Mouse (Mus musculus) kidney, embryonic 15.5 days (tissue): ENCODE measurements around the gene Camkmt. TPM values are rescaled to one million over a fixed set of nuclear protein-coding genes. Genes with fewer than 3 reads are reported as not detected.

ENCODE experiments used
- ATAC-seq: fragments of 200-750 bp; cut with Nextera tagmentation; replicated peaks from 2 replicates; pipeline ENCODE4 v1.8.0; 2017; ENCODE audit warnings: moderate TSS enrichment; ENCODE audit not compliant: low FRiP score
- H3K27ac ChIP-seq: fragments of 300-500 bp; sonication (generic); 2 replicates; pipeline ENCODE4 v1.5.1; 2015; ENCODE audit warnings: mild to moderate bottlenecking, inconsistent platforms
- H3K27me3 ChIP-seq: fragments of 300-500 bp; sonication (generic); 2 replicates; pipeline ENCODE4 v1.6.1; 2015; ENCODE audit warnings: inconsistent platforms
- H3K36me3 ChIP-seq: fragments of 300-500 bp; sonication (generic); 2 replicates; pipeline ENCODE4 v1.6.1; 2015; ENCODE audit warnings: inconsistent platforms
- H3K4me1 ChIP-seq: fragments of 300-500 bp; sonication (generic); 2 replicates; pipeline ENCODE4 v1.6.1; 2015; ENCODE audit warnings: inconsistent platforms
- H3K4me2 ChIP-seq: fragments of 300-500 bp; sonication (generic); 2 replicates; pipeline ENCODE4 v1.6.1; 2015; ENCODE audit warnings: moderate library complexity, mild to moderate bottlenecking, inconsistent platforms
- H3K4me3 ChIP-seq: fragments of 300-500 bp; sonication (generic); replicated peaks from 2 replicates; pipeline ENCODE4 v1.5.1; 2015; ENCODE audit warnings: mild to moderate bottlenecking, inconsistent platforms
- H3K9ac ChIP-seq: fragments of 300-500 bp; sonication (generic); 2 replicates; pipeline ENCODE4 v1.6.1; 2015; ENCODE audit warnings: mild to moderate bottlenecking, inconsistent platforms
- H3K9me3 ChIP-seq: fragments of 300-500 bp; sonication (generic); replicated peaks from 2 replicates; pipeline ENCODE4 v1.6.1; 2016; ENCODE audit warnings: inconsistent platforms
- WGBS: fragments of 180-500 bp; shearing (Covaris S2); methylation state at CpG from one replicate; pipeline ENCODE4 v1.1.7; 2015; ENCODE audit warnings: mixed read lengths; 5-methylcytosine and 5-hydroxymethylcytosine counted together
- polyA plus RNA-seq: library from polyadenylated mRNA; unstranded; fragments of >200 nt; fragmentation: Nextera tagmentation; extraction: Ambion mirVana; gene quantifications from 2 replicates; pipeline ENCODE4 v1.2.1, GENCODE M21; 2015

The Camkmt gene
- polyA plus RNA-seq, 1 experiment from 2014 or later = 13.8 TPM

DNA sequence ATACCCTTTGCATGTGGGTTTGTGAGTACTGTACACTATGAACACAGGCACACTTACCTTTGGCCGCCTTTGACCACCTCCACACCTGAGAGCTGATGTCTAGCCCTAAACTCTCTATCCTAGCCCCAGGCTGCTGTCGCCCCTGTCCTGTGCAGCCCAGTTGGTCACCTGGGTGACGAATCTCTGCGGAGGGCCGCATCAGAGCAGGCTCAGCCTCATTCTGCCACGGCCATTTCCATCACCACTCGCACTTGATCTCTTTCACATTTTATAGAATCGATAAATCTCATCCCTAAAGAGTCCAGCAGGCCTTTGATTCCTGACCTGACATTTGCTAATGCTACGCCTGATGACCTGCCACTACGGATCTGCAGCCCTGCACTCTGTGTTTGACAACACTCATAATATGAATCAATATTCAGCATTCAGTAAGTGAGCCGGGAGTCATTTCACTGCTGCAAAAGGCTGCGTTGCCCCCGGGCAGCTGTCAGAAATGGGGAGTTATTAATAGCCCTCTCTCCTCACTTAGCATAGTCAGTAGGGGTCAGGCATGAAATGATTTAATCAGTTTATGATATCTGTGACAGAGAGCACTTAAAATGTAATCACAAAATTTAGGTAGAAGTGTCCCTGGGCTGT lies 168.5 kb downstream of the Camkmt start:
- Histone ChIP-seq H3K4me1 (no peaks in the 10 kb centered on the region), H3K4me3 (no peak overlapping the region), H3K4me2 (no peak overlapping the region), H3K36me3 (no peaks in the 10 kb centered on the region), H3K9ac (no peak overlapping the region), H3K27ac (no peak overlapping the region), H3K27me3 (no peaks in the 10 kb centered on the region), H3K9me3 (no peaks in the 10 kb centered on the region)
- no peak for ATAC-seq
- 71% methylated on average over 13 of the region's 13 CpGs for WGBS

DNA sequence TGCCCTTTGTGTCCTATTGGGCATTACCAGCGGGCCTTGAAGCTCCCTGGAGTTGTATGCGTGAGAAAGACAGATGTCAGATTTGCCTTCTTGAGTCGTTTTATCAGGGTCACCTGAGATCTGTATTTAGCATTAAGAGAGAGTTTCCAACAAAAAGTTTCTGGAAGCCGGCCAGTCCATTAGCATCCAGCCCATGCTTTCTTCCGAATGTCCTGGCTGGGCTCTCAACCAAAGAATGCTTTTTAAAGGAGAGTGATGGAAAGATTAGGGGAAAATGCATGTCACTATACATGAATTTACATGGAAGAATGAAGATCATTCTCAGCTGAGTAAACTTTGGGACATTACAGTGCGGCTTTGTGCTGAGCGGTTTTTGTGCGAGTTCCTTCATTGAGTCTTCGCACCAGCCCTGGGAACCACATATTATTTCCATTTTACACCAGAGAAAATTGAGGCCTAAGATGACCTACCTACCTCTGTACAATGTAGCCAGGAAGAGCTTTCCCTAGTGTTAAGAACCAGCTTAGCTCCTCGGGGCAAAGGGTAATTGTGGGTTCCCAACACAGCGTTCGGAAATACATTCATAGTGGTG lies 176.6 kb downstream of the Camkmt start:
- Histone ChIP-seq H3K9me3 (no peaks in the 10 kb centered on the region), H3K36me3 (no peaks in the 10 kb centered on the region)
- no peak for ATAC-seq

DNA sequence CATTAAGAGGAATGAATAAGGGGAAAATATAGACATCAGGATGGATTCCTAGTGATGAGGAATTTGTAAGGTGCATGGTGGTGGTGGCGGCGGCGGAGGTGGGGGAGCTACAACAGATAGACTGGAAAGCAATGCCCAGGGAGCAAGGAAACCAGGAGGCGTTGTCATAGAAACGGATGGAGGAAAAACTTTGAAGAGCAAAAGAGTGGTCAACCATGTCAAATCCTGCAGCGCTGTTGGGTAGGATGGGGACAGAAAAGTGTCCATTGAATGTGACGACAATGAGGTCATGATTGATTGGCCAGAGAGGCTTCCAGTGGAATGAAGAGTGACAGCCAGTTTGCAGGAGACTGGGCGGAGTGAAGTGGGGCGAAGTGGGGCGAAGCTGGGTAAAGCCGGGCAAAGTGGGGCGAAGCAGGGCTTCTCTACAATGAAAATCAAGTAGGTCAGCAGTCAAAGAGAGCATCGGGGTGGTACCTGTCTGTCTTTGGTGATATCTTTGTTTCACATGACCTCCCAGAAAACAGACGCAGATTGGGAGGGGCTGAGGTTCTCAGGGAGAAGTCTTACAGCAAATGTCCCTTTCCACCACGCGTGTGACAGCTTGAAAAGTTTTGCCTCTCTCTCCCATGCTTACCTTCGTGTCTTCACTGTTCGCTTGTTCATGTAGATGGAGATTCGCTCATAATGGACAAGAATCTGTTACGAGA lies 181.3 kb downstream of the Camkmt start:
- 88% methylated on average over 20 of the region's 20 CpGs for WGBS
- H3K4me2 ChIP-seq = no peak overlapping the region
- H3K27me3 ChIP-seq = no peaks in the 10 kb centered on the region
- no peaks in the 10 kb centered on the region for H3K4me1 ChIP-seq
- no peak overlapping the region for H3K27ac ChIP-seq
- H3K36me3 ChIP-seq = no peaks in the 10 kb centered on the region
- H3K9ac ChIP-seq = no peak overlapping the region
- no peak overlapping the region for H3K4me3 ChIP-seq
- H3K9me3 ChIP-seq = no peaks in the 10 kb centered on the region
- ATAC-seq = no peak

More for the DNA sequence above, 176.6 kb downstream of the Camkmt start:
- WGBS = 83% methylated on average over 12 of the region's 12 CpGs
- no peaks in the 10 kb centered on the region for H3K27me3 ChIP-seq
- no peaks in the 10 kb centered on the region for H3K4me1 ChIP-seq
- no peak overlapping the region for H3K9ac ChIP-seq
- H3K27ac ChIP-seq = no peak overlapping the region
- no peak overlapping the region for H3K4me3 ChIP-seq
- H3K4me2 ChIP-seq = no peak overlapping the region

DNA sequence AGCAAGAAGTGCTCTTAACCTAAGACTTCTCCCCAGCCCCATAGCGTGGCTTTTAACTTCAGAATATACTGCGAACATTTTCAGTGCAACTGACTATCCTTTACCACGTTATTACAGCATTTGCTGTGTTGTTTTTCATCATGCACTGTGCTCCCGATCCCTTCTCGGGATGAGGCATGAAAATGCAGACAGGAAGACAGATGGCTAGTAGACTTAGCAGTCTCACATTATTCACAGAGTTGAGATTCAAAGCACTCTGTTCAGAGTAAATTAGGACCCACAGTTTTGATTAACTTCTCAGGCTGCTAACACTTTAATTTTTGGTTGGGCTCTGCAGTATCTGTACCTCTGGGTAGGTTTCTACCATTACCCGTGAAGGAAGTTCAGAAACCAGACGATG lies 189.4 kb downstream of the Camkmt start:
- Histone ChIP-seq H3K27ac (no peak overlapping the region), H3K9ac (no peak overlapping the region), H3K9me3 (no peaks in the 10 kb centered on the region), H3K4me2 (no peak overlapping the region), H3K4me1 (no peaks in the 10 kb centered on the region), H3K27me3 (no peaks in the 10 kb centered on the region), H3K36me3 (no peaks in the 10 kb centered on the region), H3K4me3 (no peak overlapping the region)
- ATAC-seq = no peak
- 74% methylated on average over 7 of the region's 7 CpGs for WGBS

DNA sequence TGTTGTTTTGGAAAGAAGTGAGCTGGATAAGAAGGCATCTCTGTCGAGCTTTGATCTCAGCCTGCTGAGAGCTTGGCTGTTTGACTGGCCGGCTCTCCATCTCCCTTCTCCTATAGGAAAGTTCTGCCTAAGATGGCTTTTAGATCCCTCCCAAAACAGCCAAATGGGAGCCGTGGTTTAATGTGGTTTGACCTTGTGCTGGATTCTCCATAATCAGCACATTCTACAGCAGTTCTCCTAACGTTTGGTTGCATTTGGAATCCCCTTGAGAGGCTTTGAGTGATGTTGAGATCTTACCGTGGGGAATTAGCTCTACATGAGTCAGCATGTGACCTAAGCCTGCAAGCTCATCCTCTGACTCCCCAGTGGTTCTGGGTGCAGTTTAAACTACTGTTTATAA lies 192.1 kb downstream of the Camkmt start:
- no peak for ATAC-seq
- Histone ChIP-seq H3K27me3 (no peaks in the 10 kb centered on the region), H3K9me3 (no peaks in the 10 kb centered on the region), H3K27ac (no peak overlapping the region), H3K4me3 (no peak overlapping the region), H3K4me1 (no peaks in the 10 kb centered on the region), H3K9ac (no peak overlapping the region), H3K4me2 (no peak overlapping the region), H3K36me3 (no peaks in the 10 kb centered on the region)
- 66% methylated on average over 5 of the region's 5 CpGs for WGBS

DNA sequence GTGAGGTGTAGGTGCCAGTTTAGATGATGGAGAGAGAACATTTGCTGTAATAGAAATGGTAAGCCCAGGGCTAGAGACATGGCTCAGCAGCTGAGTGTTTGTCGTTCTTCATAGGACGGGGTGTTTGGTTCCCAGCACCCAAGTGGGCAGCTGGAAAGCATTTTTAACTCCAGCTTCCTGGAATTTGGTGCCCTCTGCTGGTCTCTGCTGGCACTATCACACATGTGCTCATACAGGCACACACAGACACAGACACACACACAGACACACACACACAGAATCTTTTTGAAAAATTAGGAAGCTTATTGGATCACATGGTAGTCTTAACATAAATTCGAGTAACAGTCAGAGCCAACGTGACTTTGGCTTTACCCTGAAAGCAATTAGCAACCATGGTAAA lies 200.8 kb downstream of the Camkmt start:
- 96% methylated on average over 4 of the region's 4 CpGs for WGBS
- Histone ChIP-seq H3K4me3 (no peak overlapping the region), H3K4me1 (no peaks in the 10 kb centered on the region), H3K9me3 (no peaks in the 10 kb centered on the region), H3K9ac (no peak overlapping the region), H3K27ac (no peak overlapping the region), H3K27me3 (no peaks in the 10 kb centered on the region), H3K4me2 (no peak overlapping the region), H3K36me3 (no peaks in the 10 kb centered on the region)
- no peak for ATAC-seq

DNA sequence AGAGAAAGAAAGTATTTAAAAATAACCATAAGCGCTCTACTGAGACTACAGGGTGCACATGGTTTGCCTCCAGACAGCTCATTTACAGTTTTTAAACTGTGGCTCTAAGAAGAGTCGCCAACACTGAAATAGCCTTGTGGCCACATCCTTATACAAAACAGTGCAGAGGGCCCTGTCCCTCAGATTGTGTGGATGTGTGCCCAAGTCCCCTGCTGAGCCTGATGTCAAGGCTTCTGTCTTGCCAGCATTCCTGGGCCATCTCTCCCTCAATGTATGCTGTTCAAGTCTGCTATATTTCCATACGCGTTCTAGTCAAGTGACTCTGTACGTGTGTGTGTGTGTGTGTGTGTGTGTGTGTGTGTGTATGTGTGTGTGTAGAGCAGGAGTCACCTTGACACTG lies 201.2 kb downstream of the Camkmt start:
- H3K4me1 ChIP-seq = no peaks in the 10 kb centered on the region
- no peak for ATAC-seq
- H3K36me3 ChIP-seq = no peaks in the 10 kb centered on the region
- no peaks in the 10 kb centered on the region for H3K27me3 ChIP-seq
- H3K4me3 ChIP-seq = no peak overlapping the region
- WGBS = 93% methylated on average over 5 of the region's 5 CpGs
- no peak overlapping the region for H3K27ac ChIP-seq
- no peaks in the 10 kb centered on the region for H3K9me3 ChIP-seq
- H3K4me2 ChIP-seq = no peak overlapping the region
- no peak overlapping the region for H3K9ac ChIP-seq

DNA sequence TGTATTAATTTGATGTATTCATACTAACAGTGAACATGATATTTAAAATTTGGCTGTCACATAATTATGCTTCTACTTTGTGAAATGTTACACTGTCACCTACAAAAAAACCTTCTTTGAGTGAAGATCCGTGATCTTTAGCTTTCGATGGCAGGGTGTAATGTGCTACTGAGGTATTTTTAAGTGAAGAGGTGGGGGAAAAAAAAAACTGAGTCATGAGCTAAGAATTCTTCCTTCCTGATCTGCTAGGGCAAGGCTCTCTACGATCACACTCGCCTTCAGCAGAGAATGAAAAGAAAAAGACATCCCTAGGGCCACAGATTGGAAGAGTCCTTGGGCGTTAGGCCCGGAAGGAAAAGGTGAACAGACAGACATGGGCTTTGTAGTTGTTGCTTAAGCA lies 201.9 kb downstream of the Camkmt start:
- 84% methylated on average over 6 of the region's 6 CpGs for WGBS

DNA sequence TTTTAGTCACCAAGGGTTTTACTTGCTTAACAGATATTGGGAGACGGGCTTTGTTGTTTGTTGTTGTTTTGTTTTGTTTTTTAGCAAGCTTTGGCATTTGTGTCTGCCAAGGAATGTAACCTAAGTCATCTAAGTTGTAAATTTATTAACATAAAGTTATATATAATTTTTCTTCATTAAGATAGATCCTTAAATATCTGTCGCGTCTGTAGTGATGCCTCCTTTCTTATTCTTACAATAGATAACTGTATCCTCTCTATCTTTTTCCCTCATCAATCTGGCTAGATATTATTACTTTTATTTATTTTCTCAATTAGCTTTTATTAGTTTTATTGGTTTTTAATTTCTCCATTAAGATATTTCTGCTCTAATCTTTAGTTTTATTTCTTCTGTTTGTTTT lies 213.3 kb downstream of the Camkmt start:
- H3K4me3 ChIP-seq = no peak overlapping the region
- no peak overlapping the region for H3K9ac ChIP-seq
- H3K27me3 ChIP-seq = no peaks in the 10 kb centered on the region
- no peak for ATAC-seq
- H3K4me1 ChIP-seq = no peaks in the 10 kb centered on the region
- H3K9me3 ChIP-seq = no peaks in the 10 kb centered on the region
- 95% methylated on average over 3 of the region's 3 CpGs for WGBS
- H3K27ac ChIP-seq = no peak overlapping the region
- no peak overlapping the region for H3K4me2 ChIP-seq
- no peaks in the 10 kb centered on the region for H3K36me3 ChIP-seq

More for the DNA sequence above, 201.9 kb downstream of the Camkmt start:
- H3K36me3 ChIP-seq = no peaks in the 10 kb centered on the region
- no peak overlapping the region for H3K9ac ChIP-seq
- H3K4me2 ChIP-seq = no peak overlapping the region
- H3K4me1 ChIP-seq = no peaks in the 10 kb centered on the region
- no peak overlapping the region for H3K27ac ChIP-seq
- H3K9me3 ChIP-seq = no peaks in the 10 kb centered on the region
- no peak for ATAC-seq
- no peaks in the 10 kb centered on the region for H3K27me3 ChIP-seq
- no peak overlapping the region for H3K4me3 ChIP-seq

DNA sequence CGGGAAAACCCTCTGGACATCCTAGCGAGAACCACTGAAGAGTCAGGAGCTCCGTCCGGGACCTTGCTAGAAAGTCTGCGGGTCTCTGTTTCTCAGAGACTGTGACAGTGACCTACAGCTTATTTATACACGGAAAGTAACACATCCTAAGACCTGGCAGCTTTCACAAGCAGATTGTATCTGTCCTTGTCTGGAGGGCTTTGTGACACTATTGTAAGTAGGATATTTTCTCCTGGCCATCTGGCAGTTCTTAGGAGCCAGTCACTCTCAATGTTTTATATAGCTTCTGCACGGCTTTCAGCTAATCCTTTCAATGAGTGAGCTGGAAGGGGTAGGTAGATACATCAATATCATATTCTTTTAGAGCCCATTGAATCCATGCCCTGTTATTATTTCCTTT lies 218.2 kb downstream of the Camkmt start:
- Histone ChIP-seq H3K36me3 (no peaks in the 10 kb centered on the region), H3K4me2 (no peak overlapping the region), H3K9ac (no peak overlapping the region), H3K9me3 (no peaks in the 10 kb centered on the region), H3K27me3 (no peaks in the 10 kb centered on the region), H3K4me3 (no peak overlapping the region), H3K4me1 (no peaks in the 10 kb centered on the region), H3K27ac (no peak overlapping the region)
- ATAC-seq = no peak
- 80% methylated on average over 7 of the region's 7 CpGs for WGBS

DNA sequence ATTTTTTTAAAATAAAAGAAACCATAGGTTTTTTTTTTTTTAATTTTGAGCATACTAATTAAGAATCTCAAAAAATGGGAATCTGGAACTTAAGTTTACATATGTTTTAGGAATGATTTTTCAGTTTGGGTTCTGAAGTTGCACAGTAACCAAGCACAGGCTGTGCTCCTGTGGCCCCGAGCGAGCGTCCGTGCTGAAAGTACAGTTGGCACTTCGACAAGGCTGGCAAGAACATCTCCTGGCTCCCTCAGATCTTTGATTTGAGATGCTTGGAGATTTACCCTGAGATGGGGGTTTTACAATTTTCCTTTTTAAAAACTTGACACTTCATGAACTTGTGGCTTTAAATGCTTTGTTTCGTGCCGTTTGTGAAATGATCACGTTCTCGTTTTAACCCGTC lies 218.7 kb downstream of the Camkmt start:
- Histone ChIP-seq H3K4me2 (no peak overlapping the region), H3K4me3 (no peak overlapping the region), H3K4me1 (no peaks in the 10 kb centered on the region), H3K36me3 (no peaks in the 10 kb centered on the region), H3K27ac (no peak overlapping the region), H3K9ac (no peak overlapping the region), H3K9me3 (no peaks in the 10 kb centered on the region), H3K27me3 (no peaks in the 10 kb centered on the region)
- WGBS = 92% methylated on average over 10 of the region's 10 CpGs
- ATAC-seq = no peak

DNA sequence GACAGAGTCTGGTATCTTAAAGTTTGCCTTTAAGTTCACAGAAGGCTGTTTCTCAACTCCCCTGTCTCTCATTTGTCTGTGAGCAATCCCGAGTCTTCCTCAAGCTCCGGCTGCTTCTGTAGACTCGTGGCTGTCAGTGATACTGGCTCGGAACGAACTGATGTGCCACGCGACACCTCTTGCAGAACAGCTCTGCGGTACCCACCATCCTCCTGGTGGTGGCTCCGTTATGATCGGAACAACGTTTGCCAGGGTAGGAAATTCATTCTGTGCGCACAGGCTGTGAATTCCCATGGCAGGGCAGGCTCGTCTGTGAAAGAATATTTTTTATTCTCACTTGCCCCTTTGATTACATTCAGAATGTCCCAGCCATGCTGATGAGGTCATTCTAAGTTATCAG lies 221.0 kb downstream of the Camkmt start:
- Histone ChIP-seq H3K9ac (no peak overlapping the region), H3K27ac (no peak overlapping the region), H3K4me1 (no peaks in the 10 kb centered on the region), H3K9me3 (no peaks in the 10 kb centered on the region), H3K4me3 (no peak overlapping the region), H3K27me3 (no peaks in the 10 kb centered on the region), H3K4me2 (no peak overlapping the region), H3K36me3 (no peaks in the 10 kb centered on the region)
- no peak for ATAC-seq
- WGBS = 79% methylated on average over 13 of the region's 13 CpGs
